Mouse (Mus musculus) CH12.LX (cell line): ENCODE measurements around the gene Oaz3. TPM values are rescaled to one million over a fixed set of nuclear protein-coding genes. Genes with fewer than 3 reads are reported as not detected.

Experiments used
- DNase-seq: peaks from one replicate; pipeline ENCODE4 v3.0.0-alpha.2; 2013; ENCODE audit errors: extremely low read depth
- H3K27ac ChIP-seq: 2 replicates; pipeline ENCODE4 v1.5.1; 2012; ENCODE audit warnings: low read depth, mild to moderate bottlenecking, control low read depth, moderate library complexity; ENCODE audit not compliant: insufficient read depth
- H3K27me3 ChIP-seq: replicated peaks from 2 replicates; pipeline ENCODE3; 2012; ENCODE audit warnings: inconsistent platforms
- H3K36me3 ChIP-seq, 2 experiments: replicated peaks in 1 of 2; 2 replicates each; pipeline versions ENCODE3 to v1.6.1; 2012; ENCODE audit warnings: inconsistent platforms in 1 of 2, low read length in 1 of 2, mild to moderate bottlenecking in 1 of 2, mixed read lengths in 1 of 2, moderate library complexity in 1 of 2; ENCODE audit not compliant: control insufficient read depth in 1 of 2, insufficient read depth in 1 of 2
- H3K4me1 ChIP-seq, 2 experiments: 2 replicates each; pipeline ENCODE4 v1.6.1; 2012; ENCODE audit warnings: inconsistent platforms in 1 of 2, moderate library complexity in 1 of 2; ENCODE audit not compliant: insufficient read depth in 2 of 2, control insufficient read depth in 1 of 2
- H3K4me2 ChIP-seq: 2 replicates; pipeline ENCODE4 v1.6.1; 2012; ENCODE audit warnings: low read depth, mild to moderate bottlenecking, control low read depth; ENCODE audit not compliant: poor library complexity, insufficient read depth, severe bottlenecking
- H3K4me3 ChIP-seq, 3 experiments: fragments of 150-350 bp in 1 of 3; sonication (generic) in 1 of 3; replicated peaks in 1 of 3; 2 replicates each; pipeline versions ENCODE3 to v1.5.1; 2011 to 2012; ENCODE audit warnings: low read depth in 2 of 3, low read length in 2 of 3, mild to moderate bottlenecking in 2 of 3, moderate library complexity in 2 of 3, control low read depth in 1 of 3, improper control_type of control experiment in 1 of 3, inconsistent platforms in 1 of 3, mixed read lengths in 1 of 3; ENCODE audit not compliant: poor library complexity in 1 of 3
- H3K79me2 ChIP-seq: replicated peaks from 2 replicates; pipeline ENCODE4 v1.6.1; 2012; ENCODE audit warnings: mild to moderate bottlenecking, moderate library complexity; ENCODE audit not compliant: control insufficient read depth, poor library complexity, insufficient read depth, severe bottlenecking; ENCODE audit errors: extremely low read depth
- H3K9ac ChIP-seq: 2 replicates; pipeline ENCODE4 v1.6.1; 2012; ENCODE audit warnings: low read depth, mild to moderate bottlenecking, control low read depth, moderate library complexity; ENCODE audit not compliant: insufficient read depth
- H3K9me3 ChIP-seq: replicated peaks from 2 replicates; pipeline ENCODE3; 2012; ENCODE audit warnings: low read length, inconsistent platforms, mixed read lengths
- CHD2 ChIP-seq: IDR thresholded peaks from 2 replicates; pipeline ENCODE4 v1.6.1; 2011; ENCODE audit warnings: low read length, improper control_type of control experiment
- E2F4 ChIP-seq: IDR thresholded peaks from 2 replicates; pipeline ENCODE4 v1.6.1; 2011; ENCODE audit warnings: low read depth, low read length, improper control_type of control experiment; ENCODE audit not compliant: insufficient replicate concordance
- GABPA ChIP-seq: IDR thresholded peaks from 2 replicates; pipeline ENCODE4 v1.6.1; 2012; ENCODE audit warnings: low read depth, low read length, improper control_type of control experiment, inconsistent platforms; ENCODE audit not compliant: insufficient replicate concordance
- JUND ChIP-seq: conservative IDR thresholded peaks from 2 replicates; pipeline ENCODE4 v1.6.1; 2011; ENCODE audit warnings: low read depth, low read length, improper control_type of control experiment
- MAX ChIP-seq: IDR thresholded peaks from 2 replicates; pipeline ENCODE4 v1.6.1; 2011; ENCODE audit warnings: low read length, improper control_type of control experiment
- MEF2A ChIP-seq: IDR thresholded peaks from 2 replicates; pipeline ENCODE4 v1.6.1; 2014; ENCODE audit warnings: low read depth, mild to moderate bottlenecking, inconsistent platforms, low read length, improper control_type of control experiment, borderline replicate concordance
- MXI1 ChIP-seq: IDR thresholded peaks from 2 replicates; pipeline ENCODE4 v1.6.1; 2011; ENCODE audit warnings: mild to moderate bottlenecking, low read depth, low read length, improper control_type of control experiment
- MYC ChIP-seq: IDR thresholded peaks from 2 replicates; pipeline ENCODE4 v1.6.1; 2011; ENCODE audit warnings: low read depth, mild to moderate bottlenecking, improper control_type of control experiment, low read length
- PAX5 ChIP-seq: IDR thresholded peaks from 2 replicates; pipeline ENCODE4 v1.6.1; 2012; ENCODE audit warnings: low read length, inconsistent platforms, mixed read lengths
- RAD21 ChIP-seq: IDR thresholded peaks from 2 replicates; pipeline ENCODE4 v1.6.1; 2011; ENCODE audit warnings: low read depth, mild to moderate bottlenecking, low read length, improper control_type of control experiment, moderate library complexity
- UBTF ChIP-seq: IDR thresholded peaks from 2 replicates; pipeline ENCODE4 v1.6.1; 2012; ENCODE audit warnings: low read depth, mild to moderate bottlenecking, inconsistent platforms, low read length, improper control_type of control experiment, moderate library complexity
- USF2 ChIP-seq: conservative IDR thresholded peaks from 2 replicates; pipeline ENCODE4 v1.6.1; 2011; ENCODE audit warnings: low read depth, low read length, improper control_type of control experiment
- ZC3H11A ChIP-seq: IDR thresholded peaks from 2 replicates; pipeline ENCODE4 v1.6.1; 2012; ENCODE audit warnings: low read depth, mild to moderate bottlenecking, inconsistent platforms, low read length, improper control_type of control experiment
- ZKSCAN1 ChIP-seq: IDR thresholded peaks from 2 replicates; pipeline ENCODE4 v1.6.1; 2012; ENCODE audit warnings: low read depth, inconsistent platforms, low read length, improper control_type of control experiment, borderline replicate concordance
- ZNF384 ChIP-seq: IDR thresholded peaks from 2 replicates; pipeline ENCODE4 v1.6.1; 2012; ENCODE audit warnings: low read depth, low read length, improper control_type of control experiment, inconsistent platforms
- dilution Hi-C: fragments of 300-500 bp; cut with MboI; formaldehyde crosslinking; loops from 2 replicates; pipeline ENCODE4 v1.14.3; 2020; ENCODE audit warnings: low sequenced_read_pairs; ENCODE audit not compliant: extremely low pct_unique_long_range_greater_than_20kb, extremely low pct_ligation_motif_present
- in situ Hi-C: fragments of 300-500 bp; cut with MboI; formaldehyde crosslinking; loops from 3 replicates; pipeline ENCODE4 v1.14.3; 2019; ENCODE audit warnings: low sequenced_read_pairs, low pct_ligation_motif_present, low pct_unique_long_range_greater_than_20kb, mixed read lengths
- polyA plus RNA-seq: library from polyadenylated mRNA; unstranded; fragments of >175 nt; gene quantifications from 2 replicates; pipeline ENCODE4 v1.2.1, GENCODE M21; 2012; ENCODE audit warnings: low read depth; ENCODE audit not compliant: insufficient read length
- total RNA-seq, 2 experiments: library from RNA; depleted of rRNA; stranded (reverse); fragments of 300-350 nt in 1 of 2; fragments of >200 nt in 1 of 2; gene quantifications; 2 replicates each; pipeline ENCODE4 v1.2.3; 2012 to 2014

Gene Oaz3
- total and polyA plus RNA-seq, 3 experiments = 0.51 to 0.71 TPM; not detected in 1

DNA sequence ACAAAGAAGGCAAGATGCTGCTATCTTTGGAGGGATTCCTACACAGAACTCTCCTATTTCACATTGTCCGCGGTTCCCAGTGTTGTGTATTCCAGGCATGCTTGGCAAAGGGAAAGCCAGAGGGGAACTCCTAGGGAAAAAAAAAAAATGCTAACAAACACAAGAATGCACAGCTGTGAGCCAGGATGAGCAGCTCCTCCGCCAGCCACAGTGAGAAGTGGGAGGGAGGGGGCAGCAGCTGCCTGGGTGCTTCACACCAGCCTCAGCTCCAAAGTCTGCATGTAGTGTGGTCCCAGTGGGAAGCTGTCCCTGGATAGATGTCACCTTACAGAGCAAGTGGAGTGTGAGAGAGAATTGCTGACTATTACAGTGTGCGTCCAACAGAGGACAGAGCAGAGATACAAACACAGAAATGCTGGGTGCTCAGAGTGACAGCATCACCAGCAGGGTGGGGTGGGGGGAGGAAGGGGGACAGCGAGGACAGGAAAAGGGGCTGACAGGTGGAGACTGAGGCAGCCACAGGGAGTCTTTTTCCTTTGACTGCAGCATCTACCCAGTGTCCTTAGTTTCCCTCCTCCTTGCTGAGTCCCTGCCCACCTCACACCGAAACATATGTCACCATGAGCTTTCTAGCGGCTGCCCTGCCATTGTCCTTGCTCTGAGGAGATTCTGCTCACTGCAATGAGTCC is 39.2 kb downstream of the Oaz3 start:
- Histone ChIP-seq H3K27me3 (peaks cover 12% of the 10 kb centered on the region), H3K27ac (no peak overlapping the region), H3K9me3 (no peaks in the 10 kb centered on the region), H3K4me1 (no peaks in the 10 kb centered on the region), H3K36me3 (no peaks in the 10 kb centered on the region), H3K4me3 (no peak overlapping the region), H3K4me2 (no peak overlapping the region), H3K9ac (no peak overlapping the region), H3K79me2 (no peaks in the 10 kb centered on the region)
- no peak for TF ChIP-seq PAX5
- TF ChIP-seq CHD2 = no peak
- TF ChIP-seq MYC = no peak
- no peak for TF ChIP-seq ZKSCAN1
- TF ChIP-seq E2F4 = no peak
- TF ChIP-seq UBTF = no peak
- TF ChIP-seq USF2 = no peak
- TF ChIP-seq ZC3H11A = no peak
- TF ChIP-seq MXI1 = no peak
- no peak for TF ChIP-seq JUND
- no peak for TF ChIP-seq MAX
- TF ChIP-seq MEF2A = no peak
- no peak for TF ChIP-seq ZNF384
- dilution Hi-C loops = no loop called here
- DNase-seq = no peak
- in situ Hi-C loops = no loop called here

DNA sequence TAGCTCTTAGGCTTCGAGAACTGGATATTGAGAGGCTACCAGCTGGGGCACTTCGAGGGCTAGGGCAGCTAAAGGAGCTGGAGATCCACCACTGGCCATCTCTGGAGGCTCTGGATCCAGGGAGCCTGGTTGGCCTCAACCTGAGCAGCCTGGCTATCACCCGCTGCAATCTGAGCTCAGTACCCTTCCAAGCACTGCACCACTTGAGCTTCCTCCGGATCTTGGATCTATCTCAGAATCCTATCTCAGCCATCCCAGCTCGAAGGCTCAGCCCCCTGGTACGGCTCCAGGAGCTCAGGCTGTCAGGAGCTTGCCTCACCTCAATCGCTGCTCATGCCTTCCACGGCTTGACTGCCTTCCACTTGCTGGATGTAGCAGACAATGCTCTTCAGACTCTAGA is 41.3 kb downstream of the Oaz3 start:
- in situ Hi-C loops (no loop called here), dilution Hi-C loops (no loop called here)
- H3K9ac ChIP-seq = no peak overlapping the region
- no peaks in the 10 kb centered on the region for H3K4me1 ChIP-seq
- no peak for DNase-seq
- no peak overlapping the region for H3K27ac ChIP-seq
- TF ChIP-seq RAD21 = no peak
- TF ChIP-seq GABPA = no peak
- TF ChIP-seq, all 38 proteins: peak for 0
- Histone ChIP-seq H3K4me2 (no peak overlapping the region), H3K36me3 (no peaks in the 10 kb centered on the region), H3K9me3 (no peaks in the 10 kb centered on the region), H3K79me2 (no peaks in the 10 kb centered on the region), H3K4me3 (no peak overlapping the region), H3K27me3 (peaks cover 12% of the 10 kb centered on the region)
